Mouse (Mus musculus) midbrain, postnatal 0 days (tissue): ENCODE results near the gene Ccnjl. TPM values are rescaled to one million over a fixed set of nuclear protein-coding genes. Genes with fewer than 3 reads are reported as not detected.

ENCODE experiments used
- ATAC-seq: fragments of 200-750 bp; cut with Nextera tagmentation; 2 replicates; pipeline ENCODE4 v1.8.0; 2017; ENCODE audit warnings: moderate number of reproducible peaks, mild to moderate bottlenecking, moderate TSS enrichment, moderate library complexity; ENCODE audit not compliant: low FRiP score
- DNase-seq: peaks from one replicate; pipeline ENCODE4 v3.0.0-alpha.2; 2015; ENCODE audit warnings: low spot score
- H3K27ac ChIP-seq: fragments of 300-500 bp; sonication (generic); 2 replicates; pipeline ENCODE4 v1.5.1; 2014; ENCODE audit warnings: low read depth, mild to moderate bottlenecking, low read length, mixed read lengths
- H3K27me3 ChIP-seq: fragments of 300-500 bp; sonication (generic); 2 replicates; pipeline ENCODE4 v1.6.1; 2014; ENCODE audit warnings: low read length, control low read depth, mixed read lengths; ENCODE audit not compliant: insufficient read depth
- H3K36me3 ChIP-seq: fragments of 300-500 bp; sonication (generic); 2 replicates; pipeline ENCODE4 v1.6.1; 2014; ENCODE audit warnings: low read length, control low read depth, mixed read lengths; ENCODE audit not compliant: insufficient read depth
- H3K4me1 ChIP-seq: fragments of 300-500 bp; sonication (generic); 2 replicates; pipeline ENCODE4 v1.6.1; 2014; ENCODE audit warnings: mild to moderate bottlenecking, control low read depth, antibody characterized with exemption, low read length, mixed read lengths; ENCODE audit not compliant: insufficient read depth
- H3K4me2 ChIP-seq: fragments of 300-500 bp; sonication (generic); 2 replicates; pipeline ENCODE4 v1.6.1; 2014; ENCODE audit warnings: low read depth, mild to moderate bottlenecking, low read length, mixed read lengths; ENCODE audit not compliant: poor library complexity, severe bottlenecking
- H3K4me3 ChIP-seq: fragments of 300-500 bp; sonication (generic); 2 replicates; pipeline ENCODE4 v1.5.1; 2014; ENCODE audit warnings: low read depth, mild to moderate bottlenecking, low read length, moderate library complexity
- H3K9ac ChIP-seq: fragments of 300-500 bp; sonication (generic); replicated peaks from 2 replicates; pipeline ENCODE4 v1.6.1; 2014; ENCODE audit warnings: mild to moderate bottlenecking, low read length, moderate library complexity, mixed read lengths; ENCODE audit not compliant: poor library complexity, severe bottlenecking
- H3K9me3 ChIP-seq: fragments of 300-500 bp; sonication (generic); 2 replicates; pipeline ENCODE4 v1.6.1; 2016; ENCODE audit warnings: low read length, control low read depth
- CTCF ChIP-seq: IDR thresholded peaks from 2 replicates; pipeline ENCODE4 v1.5.1; 2016; ENCODE audit warnings: antibody characterized with exemption, mild to moderate bottlenecking
- WGBS: fragments of 180-500 bp; shearing (Covaris S2); extraction: QIAGEN DNeasy Blood & Tissue Kit; methylation state at CpG from one replicate; pipeline ENCODE4 v1.1.7; 2014; 5-methylcytosine and 5-hydroxymethylcytosine counted together
- polyA plus RNA-seq: library from polyadenylated mRNA; unstranded; fragments of >200 nt; fragmentation: Nextera tagmentation; extraction: Ambion mirVana; gene quantifications from 2 replicates; pipeline ENCODE4 v1.2.1, GENCODE M21; 2015
- total RNA-seq: library from RNA; depleted of rRNA; stranded (reverse); fragments of >200 nt; gene quantifications from 2 replicates; pipeline ENCODE4 v1.2.3, GENCODE M21; 2014; rRNA removed

Ccnjl gene
- total and polyA plus RNA-seq, 2 experiments from 2014 or later: 2.2 to 3.1 TPM

- DNase-seq (no peak), ATAC-seq (0 out of 2 replicates have a peak, but pooled peaks have one; percentile 32)
- H3K4me2 ChIP-seq: peak overlapping the region; percentile 39
- H3K4me3 ChIP-seq: no peak overlapping the region; the same call in 1 of the 2 replicates
- H3K36me3 ChIP-seq: no peaks in the 10 kb centered on the region
- H3K9me3 ChIP-seq: no peaks in the 10 kb centered on the region
- no peaks in the 10 kb centered on the region for H3K27me3 ChIP-seq
- peaks cover 13% of the 10 kb centered on the region for H3K4me1 ChIP-seq
- TF ChIP-seq CTCF: no peak
- WGBS: 27% methylated on average over 18 of the region's 18 CpGs
- 0 out of 2 replicates have a peak overlapping the region, but pooled peaks have one; percentile 43 for H3K27ac ChIP-seq
- no peak overlapping the region for H3K9ac ChIP-seq
Observed at GRCm38 (mm10) chr11:43626927-43627645, 98.5 kb downstream of the Ccnjl start.

- Histone ChIP-seq H3K27me3 (no peaks in the 10 kb centered on the region), H3K4me1 (peaks cover 10% of the 10 kb centered on the region), H3K4me2 (no peak overlapping the region), H3K27ac (no peak overlapping the region), H3K9me3 (no peaks in the 10 kb centered on the region), H3K36me3 (no peaks in the 10 kb centered on the region), H3K4me3 (no peak overlapping the region), H3K9ac (no peak overlapping the region)
- 93% methylated on average over 9 of the region's 9 CpGs for WGBS
- ATAC-seq (no peak), DNase-seq (no peak)
- no peak for TF ChIP-seq CTCF
Observed at GRCm38 (mm10) chr11:43631645-43632044, 103.1 kb downstream of the Ccnjl start.

GRCm38 (mm10) chr11:43632566-43632965, 104.0 kb downstream of the Ccnjl start:
- no peak for ATAC-seq
- no peak overlapping the region for H3K4me2 ChIP-seq
- peaks cover 3% of the 10 kb centered on the region; the same call in 1 of the 2 replicates for H3K4me1 ChIP-seq
- DNase-seq: no peak
- no peaks in the 10 kb centered on the region for H3K36me3 ChIP-seq
- no peak overlapping the region for H3K27ac ChIP-seq
- H3K9ac ChIP-seq: no peak overlapping the region
- no peak for TF ChIP-seq CTCF
- 51% methylated on average over 4 of the region's 4 CpGs for WGBS
- H3K9me3 ChIP-seq: no peaks in the 10 kb centered on the region
- no peak overlapping the region for H3K4me3 ChIP-seq
- H3K27me3 ChIP-seq: no peaks in the 10 kb centered on the region

- no peak for TF ChIP-seq CTCF
- 81% methylated on average over 6 of the region's 6 CpGs for WGBS
Observed at GRCm38 (mm10) chr11:43633165-43633564, 104.6 kb downstream of the Ccnjl start.

GRCm38 (mm10) chr11:43633658-43634401, 105.2 kb downstream of the Ccnjl start:
- WGBS: 28% methylated on average over 18 of the region's 19 CpGs
- Histone ChIP-seq H3K4me2 (no peak overlapping the region), H3K4me3 (no peak overlapping the region), H3K27ac (no peak overlapping the region; the same call in 1 of the 2 replicates), H3K9me3 (no peaks in the 10 kb centered on the region), H3K9ac (no peak overlapping the region), H3K36me3 (no peaks in the 10 kb centered on the region), H3K27me3 (no peaks in the 10 kb centered on the region), H3K4me1 (peaks cover 3% of the 10 kb centered on the region; the same call in 1 of the 2 replicates)
- ATAC-seq (peak; percentile 51; the same call in 1 of the 2 replicates), DNase-seq (peak; percentile 56)
- TF ChIP-seq CTCF: peak; percentile 16; the same call in 1 of the 2 replicates

More at GRCm38 (mm10) chr11:43633165-43633564, 104.6 kb downstream of the Ccnjl start:
- no peak overlapping the region for H3K4me3 ChIP-seq
- ATAC-seq (no peak), DNase-seq (no peak)
- H3K27ac ChIP-seq: no peak overlapping the region
- no peaks in the 10 kb centered on the region for H3K36me3 ChIP-seq
- no peaks in the 10 kb centered on the region for H3K9me3 ChIP-seq
- H3K4me2 ChIP-seq: no peak overlapping the region
- peaks cover 3% of the 10 kb centered on the region; the same call in 1 of the 2 replicates for H3K4me1 ChIP-seq
- no peak overlapping the region for H3K9ac ChIP-seq
- no peaks in the 10 kb centered on the region for H3K27me3 ChIP-seq

Other genes with a start within 250 kb of the Ccnjl start
- gene Pttg1, start 102.5 kb upstream of the Ccnjl start, total RNA-seq: 51.9 TPM in 2 replicates
- 74.3 and 79.3 TPM in 2 replicates for gene Pttg1, start 102.5 kb upstream of the Ccnjl start, polyA plus RNA-seq
- gene Slu7, start 95.0 kb upstream of the Ccnjl start, total RNA-seq: 16.5 and 21.3 TPM in 2 replicates
- gene Slu7, start 95.0 kb upstream of the Ccnjl start, polyA plus RNA-seq: 55.4 and 58.3 TPM in 2 replicates
- 15.0 and 15.9 TPM in 2 replicates for gene C1qtnf2, start 54.5 kb upstream of the Ccnjl start, total RNA-seq
- gene C1qtnf2, start 54.5 kb upstream of the Ccnjl start, polyA plus RNA-seq: 21.4 and 22.4 TPM in 2 replicates
- gene 4933415A04Rik, start 58.3 kb downstream of the Ccnjl start, total RNA-seq: 0.27 and 0.85 TPM in 2 replicates
- 1.6 and 2.3 TPM in 2 replicates for gene 4933415A04Rik, start 58.3 kb downstream of the Ccnjl start, polyA plus RNA-seq
- not detected in 2 replicates for gene Fabp6, start 72.8 kb downstream of the Ccnjl start, total RNA-seq
- gene Fabp6, start 72.8 kb downstream of the Ccnjl start, polyA plus RNA-seq: not detected in 2 replicates
- gene Pwwp2a, start 153.2 kb downstream of the Ccnjl start, total RNA-seq: 19.9 and 29.2 TPM in 2 replicates
- 16.9 and 18.8 TPM in 2 replicates for gene Pwwp2a, start 153.2 kb downstream of the Ccnjl start, polyA plus RNA-seq
- 30.0 and 37.6 TPM in 2 replicates for gene Ttc1, start 219.2 kb downstream of the Ccnjl start, total RNA-seq
- gene Ttc1, start 219.2 kb downstream of the Ccnjl start, polyA plus RNA-seq: 76.3 and 83.2 TPM in 2 replicates